Mouse (Mus musculus): ENCODE measurements at regions not wholly inside any gene's neighbourhood (a gene's known extent, or its start where the extent isn't known, plus 50 kb on each side); places are given as distances from the start of the nearest gene placed in this dataset.

DNA sequence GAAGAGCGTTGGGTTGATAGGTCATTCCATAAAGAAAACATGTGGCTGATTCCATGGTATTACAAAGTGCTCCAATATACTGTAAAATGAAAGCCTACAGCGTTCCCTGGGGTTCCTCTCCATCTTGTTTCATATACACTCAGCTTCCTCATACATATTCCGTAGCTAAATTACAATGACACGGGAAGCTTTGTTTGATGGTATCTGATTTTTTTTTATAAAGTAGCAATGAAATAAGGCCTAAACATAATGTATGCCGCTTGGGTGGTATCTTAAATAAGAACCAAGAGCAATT, 169.6 kb upstream of the C9orf72 start:
- TF ChIP-seq POLR2A (IDR thresholded peaks at IDR 0.05; ENCODE audit: insufficient read length, low read depth), result no peak
- TF ChIP-seq MYOG (IDR thresholded peaks at IDR 0.05; ENCODE audit: control insufficient read depth in 1 of 3, insufficient read depth in 1 of 3, insufficient read length in 2 of 3, low read depth in 2 of 3), result no peak
- TF ChIP-seq MAX (IDR thresholded peaks at IDR 0.05; ENCODE audit: low read depth), result no peak
- TF ChIP-seq POLR2AphosphoS2 (IDR thresholded peaks at IDR 0.05; ENCODE audit: insufficient read length, low read depth), result no peak
- TF ChIP-seq CEBPB (IDR thresholded peaks at IDR 0.05; ENCODE audit: insufficient read depth, poor library complexity, severe bottlenecking), result no peak
- TF ChIP-seq E2F4 (IDR thresholded peaks at IDR 0.05; ENCODE audit: insufficient read depth), result no peak
- TF ChIP-seq USF1 (IDR thresholded peaks at IDR 0.05; ENCODE audit: low read depth), result no peak
- TF ChIP-seq MYOD1 (IDR thresholded peaks at IDR 0.05; ENCODE audit: control insufficient read depth in 1 of 3, insufficient read length in 2 of 3, low read depth in 2 of 3), result no peak
- no peak for TF ChIP-seq TCF3 (IDR thresholded peaks at IDR 0.05; ENCODE audit: insufficient read length, low read depth)
- no peak for TF ChIP-seq TCF12 (IDR thresholded peaks at IDR 0.05; ENCODE audit: insufficient read depth, poor library complexity, severe bottlenecking)

Data from myocyte (in vitro differentiated cells).